Mouse (Mus musculus): ENCODE results near the gene Cntnap2.

- TF ChIP-seq POLR2A (IDR thresholded peaks at IDR 0.05; ENCODE audit: borderline replicate concordance, low read depth, low read length), result no peak
- no peak for TF ChIP-seq CTCF (IDR thresholded peaks at IDR 0.05; ENCODE audit: low read depth, low read length)
Measured at GRCm38 (mm10) chr6:47049051-47049450, 1989.9 kb downstream of the Cntnap2 start.
